Mouse (Mus musculus) mature B cell (primary cell): ENCODE data around the gene Smtn.

Experiments used
- in situ Hi-C: fragments of 300-500 bp; cut with MboI; formaldehyde crosslinking; loops from 2 replicates; pipeline ENCODE4 v1.14.3; 2019

Gene Smtn

GRCm38 (mm10) chr11:3513291-3513690, 27.1 kb downstream of the Smtn start:
- in situ Hi-C loops: no loop called here

- in situ Hi-C loops: no loop called here
These were observed 30.1 kb downstream of the Smtn start for GRCm38 (mm10) chr11:3510321-3510720.

GRCm38 (mm10) chr11:3509181-3510085, 31.0 kb downstream of the Smtn start:
- in situ Hi-C loops: no loop called here

GRCm38 (mm10) chr11:3508226-3508625, 32.2 kb downstream of the Smtn start:
- in situ Hi-C loops: no loop called here

- in situ Hi-C loops: no loop called here
These were observed 36.4 kb downstream of the Smtn start for GRCm38 (mm10) chr11:3503755-3504693.

GRCm38 (mm10) chr11:3502459-3503072, 37.8 kb downstream of the Smtn start:
- in situ Hi-C loops: no loop called here

GRCm38 (mm10) chr11:3502057-3502456, 38.4 kb downstream of the Smtn start:
- in situ Hi-C loops: no loop called here

GRCm38 (mm10) chr11:3497296-3497695, 43.1 kb downstream of the Smtn start:
- in situ Hi-C loops: no loop called here

- in situ Hi-C loops: no loop called here
These were observed 43.7 kb downstream of the Smtn start for GRCm38 (mm10) chr11:3496756-3497155.

GRCm38 (mm10) chr11:3495496-3495895, 44.9 kb downstream of the Smtn start:
- in situ Hi-C loops: no loop called here

GRCm38 (mm10) chr11:3494857-3495256, 45.6 kb downstream of the Smtn start:
- in situ Hi-C loops: no loop called here

GRCm38 (mm10) chr11:3492748-3493147, 47.7 kb downstream of the Smtn start:
- in situ Hi-C loops: no loop called here

- in situ Hi-C loops: no loop called here
These were observed 51.4 kb downstream of the Smtn start for GRCm38 (mm10) chr11:3489036-3489435.

GRCm38 (mm10) chr11:3487952-3488570, 52.4 kb downstream of the Smtn start, which contains the start of gene Pla2g3:
Gene Pla2g3 (plus strand): TSS chr11:3488284.
- in situ Hi-C loops: no loop called here

- in situ Hi-C loops: no loop called here
These were observed 54.1 kb downstream of the Smtn start for GRCm38 (mm10) chr11:3486349-3486748.

GRCm38 (mm10) chr11:3483980-3484642, 56.3 kb downstream of the Smtn start:
- in situ Hi-C loops: no loop called here

GRCm38 (mm10) chr11:3475489-3475888, 64.9 kb downstream of the Smtn start:
- in situ Hi-C loops: no loop called here

GRCm38 (mm10) chr11:3474480-3475115, 65.8 kb downstream of the Smtn start:
- in situ Hi-C loops: no loop called here

GRCm38 (mm10) chr11:3472484-3472883, 67.9 kb downstream of the Smtn start:
- in situ Hi-C loops: no loop called here

GRCm38 (mm10) chr11:3471448-3471850, 69.0 kb downstream of the Smtn start:
- in situ Hi-C loops: no loop called here
